Mouse (Mus musculus) T-cell, adult 2 months (primary cell): ENCODE measurements around the gene Szt2.
A peak's percentile ranks its signal among the peaks of the same experiment; 100 is the strongest.

Experiments
- DNase-seq: peaks from one replicate; pipeline ENCODE4 v3.0.0; 2022; ENCODE audit warnings: low spot score

The Szt2 gene

DNA sequence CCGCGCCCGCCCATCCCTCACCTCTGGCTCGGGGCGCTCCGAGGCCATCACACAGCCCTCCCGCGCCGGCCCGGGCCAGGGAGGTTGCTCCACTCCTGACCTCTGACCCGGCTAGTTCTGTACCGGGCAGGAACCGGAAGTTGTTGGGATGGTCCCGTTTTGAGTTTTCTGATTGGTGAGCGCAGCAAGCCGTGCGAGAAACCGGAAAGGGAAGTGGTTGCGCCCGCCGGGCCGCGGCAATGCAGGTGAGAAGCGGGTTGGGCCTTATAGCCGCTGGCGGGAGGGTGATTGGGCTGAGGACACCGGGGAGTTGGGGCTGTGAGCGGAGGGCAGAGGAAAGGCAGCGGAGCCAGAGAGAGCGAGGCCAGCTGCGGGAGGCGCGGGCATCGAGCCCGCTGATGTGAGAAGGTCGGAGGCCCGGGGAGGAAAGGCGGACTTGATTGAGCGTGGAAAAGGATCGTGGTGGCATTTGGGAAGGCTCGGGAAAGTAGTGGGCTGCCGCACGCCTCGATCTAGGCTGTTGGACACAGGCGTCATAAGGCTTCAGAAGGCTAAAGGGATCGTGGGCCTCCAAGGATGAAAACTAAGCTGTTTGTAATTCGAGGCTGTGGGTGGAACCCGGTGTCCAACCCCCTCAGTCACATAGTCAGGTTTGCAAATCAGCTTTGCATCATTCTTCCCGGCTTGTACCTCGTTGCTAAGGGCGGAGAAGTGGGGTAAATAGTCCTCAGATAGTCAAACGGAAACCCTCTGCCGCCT lies at the start of gene Szt2, which contains the start of gene Med8:
TSS of gene Szt2 (minus strand) at position 132 of the 759 bp plus-strand sequence.
TSS of gene Med8 (plus strand) at position 196 of the 759 bp plus-strand sequence.
- DNase-seq = peak; percentile 93

- no peak for DNase-seq
Measured at GRCm38 (mm10) chr4:118457345-118457975, 48.4 kb upstream of the Szt2 start, which contains the start of gene Mpl. Gene Mpl, minus strand, starts transcription at chr4:118457513.

DNA sequence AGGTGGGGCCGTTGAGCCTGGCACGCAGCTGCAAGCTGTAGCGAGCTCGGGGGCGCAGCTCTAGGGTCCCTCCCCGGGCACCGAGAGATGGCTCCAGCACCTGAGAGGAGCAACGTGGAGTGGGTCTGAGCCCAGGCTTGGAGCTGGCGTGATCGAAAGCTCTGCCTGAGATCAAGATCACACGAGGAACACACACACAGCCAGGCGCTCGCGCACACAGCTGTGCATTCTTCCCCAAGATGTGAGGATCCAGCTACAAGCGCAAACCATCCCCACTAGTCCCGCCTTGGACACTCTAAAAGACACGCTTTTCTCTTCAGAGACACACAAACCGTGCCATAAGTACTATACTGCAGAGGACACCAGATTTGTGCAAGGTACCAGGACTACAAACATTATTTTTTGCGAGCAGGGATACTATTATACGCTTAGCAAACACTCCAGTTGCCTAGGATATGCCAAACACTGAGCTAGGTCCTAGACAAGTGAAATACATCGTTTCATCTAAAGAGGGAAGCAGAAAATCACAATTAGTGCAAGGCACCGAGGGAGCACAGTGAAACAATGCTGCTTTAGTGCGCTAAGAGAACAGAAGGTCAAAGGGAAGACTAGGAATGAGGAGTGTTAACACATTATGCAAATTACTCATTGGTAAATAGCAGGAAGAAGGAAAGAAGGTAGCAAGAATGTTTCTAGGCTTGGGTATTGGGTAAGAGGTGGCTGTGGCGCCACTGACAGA lies 37.5 kb upstream of the Szt2 start:
- no peak for DNase-seq

DNA sequence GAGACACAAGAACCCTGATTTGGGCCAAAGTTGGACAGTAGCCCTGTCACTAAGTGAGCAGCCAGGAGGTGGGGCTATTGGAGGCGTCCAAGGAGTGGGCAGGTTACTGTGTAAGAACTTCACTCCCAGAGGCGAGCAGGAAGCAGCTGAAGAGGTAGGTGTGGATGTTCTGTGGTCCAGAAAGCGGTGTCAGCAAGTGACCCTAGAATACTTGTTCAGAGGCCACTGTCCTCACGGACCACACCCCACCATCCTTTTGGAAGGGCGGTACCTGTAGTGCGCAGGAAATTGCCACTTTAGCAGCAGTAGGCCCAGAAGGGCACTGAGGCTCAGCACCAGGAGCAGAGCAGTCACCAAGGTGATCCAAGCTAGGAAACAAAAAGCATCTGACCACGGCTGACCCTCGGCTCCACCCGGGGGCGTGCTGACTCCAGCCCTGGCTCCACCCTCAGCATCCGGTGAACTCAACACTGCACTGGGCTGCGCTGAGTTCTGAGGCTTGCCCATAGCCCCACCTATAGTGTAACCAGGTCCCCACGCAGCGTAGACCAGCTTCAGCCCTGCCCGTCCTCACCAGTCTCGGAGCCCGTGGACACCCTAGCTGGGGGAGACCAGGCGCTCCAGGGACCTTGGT lies 36.8 kb upstream of the Szt2 start:
- no peak for DNase-seq

DNA sequence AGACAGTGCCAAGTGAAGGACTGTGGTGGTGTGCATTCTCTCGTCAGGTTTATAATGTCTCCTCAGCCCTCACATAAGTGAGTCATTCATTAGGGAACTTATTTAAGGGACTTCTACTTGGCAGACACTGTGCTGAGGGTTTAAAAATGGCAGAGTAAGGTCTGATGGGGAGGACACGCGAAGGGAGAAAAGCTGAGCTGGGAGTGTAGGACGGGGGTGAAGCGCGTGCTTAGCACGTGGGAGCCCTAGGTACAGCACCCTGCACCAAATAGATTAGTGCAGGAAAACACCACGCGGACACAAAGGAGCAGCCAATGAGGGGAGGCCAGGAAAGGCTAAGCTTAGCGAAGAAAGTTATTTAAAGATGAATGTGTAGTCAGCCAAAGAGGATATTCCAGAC lies 36.0 kb upstream of the Szt2 start:
- no peak for DNase-seq

GRCm38 (mm10) chr4:118437829-118438253 lies 28.8 kb upstream of the Szt2 start:
- DNase-seq = peak; percentile 16

DNA sequence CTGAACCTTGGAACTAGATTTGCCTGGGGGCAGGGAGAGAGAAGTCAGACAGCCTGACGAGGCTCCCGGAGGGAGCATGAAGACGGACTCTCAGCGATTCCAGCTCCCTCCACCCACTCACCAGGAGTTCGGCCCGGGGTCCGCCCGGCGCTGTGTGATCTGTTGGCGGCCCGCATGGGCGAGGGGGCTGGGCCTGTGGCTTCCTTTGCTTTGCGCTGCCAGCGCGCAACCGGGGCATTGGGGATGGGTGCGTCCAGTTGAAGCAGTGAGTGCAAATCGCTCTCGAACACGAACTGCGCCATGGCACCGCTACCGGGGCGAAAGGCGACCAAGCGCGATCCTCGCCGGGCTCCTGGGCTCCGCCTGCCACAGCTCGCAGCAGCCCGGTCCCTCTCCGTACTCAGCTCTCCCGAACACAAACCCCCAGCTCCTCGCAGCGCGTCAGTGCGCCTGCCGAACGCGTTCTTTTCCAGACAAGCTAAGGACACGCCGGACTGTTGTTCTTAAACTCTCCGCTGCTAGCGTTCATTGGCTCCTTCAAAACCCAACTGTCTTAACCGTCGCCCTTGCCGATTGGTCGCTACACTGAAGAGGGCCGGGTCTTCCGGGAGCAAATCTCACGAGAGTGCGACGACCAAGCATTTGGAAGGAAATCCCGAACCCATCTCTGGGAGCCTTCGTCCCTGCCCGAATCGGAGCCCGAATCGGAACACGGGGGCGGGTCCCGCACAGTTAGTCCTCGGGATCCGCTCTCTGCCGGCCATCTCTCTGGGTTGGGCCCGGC lies 27.9 kb upstream of the Szt2 start, which contains the start of gene Cdc20:
TSS of gene Cdc20 (minus strand) at position 533 of the 784 bp plus-strand sequence.
- DNase-seq = peak; percentile 91

DNA sequence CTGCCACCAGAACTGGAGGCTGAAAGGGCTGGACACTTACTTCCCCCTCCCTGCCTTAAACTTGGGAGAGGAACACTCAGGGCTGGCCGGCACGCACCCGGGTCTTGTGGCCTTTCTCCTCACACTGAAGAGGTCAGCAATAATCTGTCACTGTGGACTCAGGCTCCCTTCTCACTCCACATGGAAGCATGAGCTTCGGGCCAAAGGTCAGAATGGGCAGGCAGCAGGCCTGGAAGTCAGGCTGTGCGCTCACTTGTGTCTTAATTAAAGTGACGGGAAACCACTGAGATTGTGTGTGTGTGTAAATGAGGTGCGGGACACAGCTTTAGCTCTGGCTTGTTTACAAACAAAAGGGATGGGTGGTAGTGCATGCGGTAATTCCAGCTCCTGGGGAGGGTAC lies 23.3 kb upstream of the Szt2 start:
- no peak for DNase-seq

- no peak for DNase-seq
Measured at GRCm38 (mm10) chr4:118429215-118429895, 20.3 kb upstream of the Szt2 start.

DNA sequence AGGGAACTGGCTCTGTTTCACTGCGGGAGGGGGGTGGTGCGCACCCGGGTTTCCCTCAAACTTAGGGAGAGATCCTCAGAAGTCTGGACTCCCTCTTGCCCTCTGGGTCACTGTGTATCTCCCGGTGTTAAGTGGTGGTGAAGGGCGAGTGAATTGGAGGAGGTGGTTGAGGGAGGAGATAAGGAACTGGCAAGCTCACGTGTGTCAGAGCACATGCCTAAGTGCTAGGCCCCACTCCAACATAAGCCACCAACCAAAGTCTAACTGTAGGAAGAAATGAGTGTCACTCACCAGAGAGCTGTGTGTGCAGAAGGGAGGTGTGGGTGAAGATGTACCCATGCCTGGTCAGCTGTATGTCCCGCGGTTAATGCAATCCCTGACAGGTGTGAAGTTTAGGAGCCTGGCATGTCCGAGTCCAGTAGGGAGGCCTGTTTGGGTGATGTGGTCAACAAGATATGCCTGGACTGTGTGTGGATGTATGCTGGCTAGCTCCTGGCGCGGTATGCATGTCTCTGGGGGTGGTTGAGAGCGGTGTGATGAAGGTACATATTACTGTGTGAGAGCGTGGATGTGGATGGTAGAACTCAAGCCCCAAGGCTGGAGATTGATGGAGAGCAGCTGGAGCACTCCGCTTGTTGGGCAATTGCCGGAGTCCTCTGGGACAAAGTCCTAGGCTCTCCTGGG lies 19.6 kb upstream of the Szt2 start:
- DNase-seq = no peak

DNA sequence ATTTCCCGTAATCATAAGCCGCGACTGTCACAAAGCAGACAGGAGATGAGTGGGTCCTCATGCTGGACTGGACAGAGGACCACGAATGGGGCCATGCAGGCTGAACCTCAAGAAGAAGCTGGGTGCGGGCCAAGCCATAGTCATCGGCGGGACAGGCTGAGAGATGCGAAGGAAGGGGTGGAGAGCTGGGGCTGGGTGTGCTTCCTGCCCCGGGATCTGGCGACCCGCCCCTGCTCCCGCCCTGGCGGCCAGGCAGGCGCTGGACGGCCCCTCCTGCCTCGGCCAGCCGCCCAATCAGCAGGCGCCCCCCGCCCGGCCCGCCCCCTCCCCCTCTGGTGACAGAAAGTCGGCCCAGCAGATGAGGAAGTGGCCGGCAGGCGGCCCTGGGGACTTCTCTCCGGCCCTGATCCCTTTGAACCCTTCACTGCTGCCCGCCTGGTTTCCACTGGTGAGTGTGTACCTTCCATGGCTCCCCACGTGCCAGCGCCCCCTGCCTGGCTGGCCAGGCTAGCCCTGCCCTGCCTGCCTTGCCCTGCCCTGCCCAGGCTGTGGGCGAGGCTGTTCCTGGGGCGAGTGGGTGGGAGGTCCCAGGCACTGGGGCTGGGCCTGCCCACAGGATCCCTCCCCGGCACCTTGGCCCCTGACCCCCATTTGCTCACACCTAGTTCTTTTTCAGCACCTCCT lies 18.8 kb upstream of the Szt2 start, which contains the start of gene Elovl1:
TSS of gene Elovl1 (plus strand) at position 326 of the 684 bp plus-strand sequence.
- peak; percentile 74 for DNase-seq

- DNase-seq = no peak
Measured at GRCm38 (mm10) chr4:118427415-118427767, 18.3 kb upstream of the Szt2 start.

DNA sequence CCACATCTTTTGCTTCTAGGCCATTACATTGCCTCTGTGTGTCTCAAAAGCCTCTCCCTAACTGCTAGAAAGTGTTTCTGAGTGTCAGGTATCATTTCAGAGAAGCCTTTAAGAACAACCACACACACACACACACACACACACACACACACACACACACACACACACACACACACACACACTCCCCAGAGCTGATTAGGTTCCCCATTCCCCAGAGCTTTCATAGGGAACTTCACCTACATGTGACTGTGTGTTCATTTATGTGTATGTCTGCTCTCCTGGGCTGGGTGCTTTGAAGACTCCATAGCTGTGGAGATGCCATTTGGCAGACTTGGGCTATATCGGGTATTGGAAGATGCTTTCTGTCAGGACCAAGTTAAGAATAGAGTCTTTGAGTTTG lies 16.3 kb upstream of the Szt2 start:
- DNase-seq = no peak

GRCm38 (mm10) chr4:118424541-118425160 lies 15.6 kb upstream of the Szt2 start:
- DNase-seq = no peak

GRCm38 (mm10) chr4:118421384-118421783 lies 12.3 kb upstream of the Szt2 start:
- no peak for DNase-seq

DNA sequence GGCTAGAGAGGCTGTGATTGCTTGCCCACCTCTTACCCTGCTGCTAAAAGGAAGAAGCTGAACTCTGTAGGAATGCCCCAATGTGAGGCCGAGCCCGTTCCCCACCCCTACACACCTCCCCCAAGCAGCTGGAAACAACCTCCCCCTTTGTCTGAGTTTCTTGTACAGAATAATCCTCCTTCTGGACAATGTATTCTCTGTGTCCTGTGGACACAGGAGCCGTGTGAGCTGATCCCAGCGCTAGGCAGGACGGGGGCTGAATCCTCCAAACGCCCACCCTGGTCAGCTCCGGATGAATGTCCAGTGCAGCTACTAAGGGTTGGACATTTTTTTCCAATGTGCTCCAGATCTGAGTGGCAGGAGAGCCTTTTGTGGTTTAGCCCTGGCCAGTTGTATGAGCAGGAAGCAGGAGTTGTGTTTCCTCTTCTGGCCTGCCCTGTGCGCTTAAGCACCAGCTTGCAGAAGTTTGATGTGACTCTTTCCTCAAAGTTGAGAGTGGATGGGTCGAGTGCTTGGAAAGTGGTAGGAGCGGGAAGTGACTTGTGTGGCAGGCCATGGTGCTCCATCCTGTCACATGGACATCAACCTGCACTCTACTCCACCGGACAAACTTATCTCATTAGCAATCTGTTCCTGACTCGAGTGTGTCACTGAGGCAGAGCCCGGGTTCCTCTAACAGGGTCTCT lies 8.2 kb upstream of the Szt2 start:
- no peak for DNase-seq

- DNase-seq = no peak
Measured at GRCm38 (mm10) chr4:118416329-118416728, 7.3 kb upstream of the Szt2 start.

- DNase-seq = no peak
Measured at GRCm38 (mm10) chr4:118415779-118416178, 6.7 kb upstream of the Szt2 start.

- DNase-seq = no peak
Measured at GRCm38 (mm10) chr4:118413553-118413952, 4.5 kb upstream of the Szt2 start.
